Mouse (Mus musculus) lung, postnatal 25 days (tissue): ENCODE data around the gene Cdc40.

Source experiments
- DNase-seq: peaks from one replicate; pipeline ENCODE4 v3.0.0; 2022; ENCODE audit warnings: low spot score

The Cdc40 gene

DNA sequence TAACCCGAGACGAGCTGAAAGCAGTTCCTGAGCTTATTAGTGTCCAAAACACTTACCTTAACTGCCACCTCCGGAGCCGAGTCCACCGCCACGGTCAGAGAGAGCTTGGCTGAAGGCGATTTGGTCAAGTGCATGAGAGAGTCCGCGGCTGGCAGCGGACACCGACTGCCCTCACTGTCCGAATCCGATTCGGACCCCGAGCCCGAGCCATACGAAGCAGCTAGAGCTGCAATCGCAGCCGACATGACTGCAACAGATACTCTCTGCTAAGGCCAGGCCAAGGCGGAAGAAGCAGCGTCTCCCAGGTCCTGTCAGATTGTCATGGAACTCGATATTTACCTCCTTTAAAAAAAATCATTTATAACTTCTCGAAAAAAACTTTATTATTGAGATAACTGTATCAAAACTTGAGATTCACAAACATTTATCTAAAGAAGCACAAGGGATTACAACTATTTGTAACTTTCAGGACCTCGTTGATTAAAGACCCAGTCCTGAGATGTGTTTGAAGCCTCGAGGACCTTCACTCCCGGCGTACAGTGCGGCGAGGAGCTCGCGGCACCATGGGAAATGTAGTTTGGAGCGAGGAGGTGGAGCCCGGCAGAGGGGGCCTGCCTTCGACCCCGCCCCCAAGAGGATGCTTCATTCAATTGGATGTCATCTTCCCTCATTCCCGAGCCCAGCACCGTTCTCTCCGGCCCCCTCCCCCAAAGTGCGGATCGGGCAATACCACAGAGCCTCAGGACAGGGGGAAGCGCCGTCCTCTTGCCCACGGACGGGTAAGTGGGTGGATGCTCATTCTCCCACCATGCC, at the start of gene Cdc40, which contains the start of gene Wasf1:
Gene Cdc40 (minus strand): TSS at position 481 of the 813 bp plus-strand sequence.
Gene Wasf1 (plus strand): TSS at position 645 of the 813 bp plus-strand sequence.
- peak; percentile 95 for DNase-seq

- no peak for DNase-seq
Measured at GRCm38 (mm10) chr10:40919464-40919863, 36.4 kb upstream of the Cdc40 start.

GRCm38 (mm10) chr10:40918669-40919440, 35.7 kb upstream of the Cdc40 start:
- no peak for DNase-seq

DNA sequence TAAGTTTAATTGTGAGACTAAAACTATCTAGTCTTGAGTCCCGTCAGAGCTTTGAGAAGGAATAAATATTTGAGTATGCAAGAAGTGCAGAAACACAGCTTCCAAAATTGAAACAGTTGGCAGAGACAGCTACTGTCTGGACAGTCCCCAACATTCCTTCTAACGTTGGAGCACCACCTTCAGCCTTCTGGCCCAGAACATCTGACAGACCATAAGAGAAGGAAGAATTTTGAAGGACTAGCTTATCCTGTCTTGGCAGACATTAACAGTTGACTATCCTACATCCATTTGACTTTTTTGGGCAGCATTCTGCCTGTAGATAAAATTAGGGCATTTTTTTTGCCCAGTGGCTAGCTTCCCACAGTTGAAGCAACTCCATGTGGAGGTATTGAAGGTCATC, 32.1 kb upstream of the Cdc40 start:
- DNase-seq: no peak

GRCm38 (mm10) chr10:40910811-40911210, 27.7 kb upstream of the Cdc40 start:
- no peak for DNase-seq

DNA sequence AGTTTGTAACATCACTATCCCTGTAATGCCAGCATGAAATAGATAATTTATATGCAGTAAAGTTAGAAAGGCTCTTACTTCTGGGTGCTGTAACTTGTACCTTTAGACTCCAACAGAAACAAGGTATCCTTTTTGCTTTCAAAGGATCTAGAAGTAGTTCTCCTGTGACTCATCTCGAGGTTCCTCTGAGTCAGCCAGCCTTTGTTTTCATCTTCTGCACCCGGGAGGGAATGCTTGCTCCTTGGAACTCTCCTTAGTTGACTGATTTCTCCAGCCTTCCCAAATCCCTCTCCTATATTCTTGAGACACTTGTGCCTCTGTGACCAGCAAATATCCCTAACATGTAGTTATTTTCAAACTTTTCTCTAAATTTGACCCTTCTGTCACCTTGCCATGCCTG, 25.5 kb upstream of the Cdc40 start:
- DNase-seq: no peak

- DNase-seq: no peak
Measured at GRCm38 (mm10) chr10:40906802-40907201, 23.7 kb upstream of the Cdc40 start.

GRCm38 (mm10) chr10:40906131-40906530, 23.0 kb upstream of the Cdc40 start:
- no peak for DNase-seq

- no peak for DNase-seq
Measured at GRCm38 (mm10) chr10:40901786-40902185, 18.7 kb upstream of the Cdc40 start.

DNA sequence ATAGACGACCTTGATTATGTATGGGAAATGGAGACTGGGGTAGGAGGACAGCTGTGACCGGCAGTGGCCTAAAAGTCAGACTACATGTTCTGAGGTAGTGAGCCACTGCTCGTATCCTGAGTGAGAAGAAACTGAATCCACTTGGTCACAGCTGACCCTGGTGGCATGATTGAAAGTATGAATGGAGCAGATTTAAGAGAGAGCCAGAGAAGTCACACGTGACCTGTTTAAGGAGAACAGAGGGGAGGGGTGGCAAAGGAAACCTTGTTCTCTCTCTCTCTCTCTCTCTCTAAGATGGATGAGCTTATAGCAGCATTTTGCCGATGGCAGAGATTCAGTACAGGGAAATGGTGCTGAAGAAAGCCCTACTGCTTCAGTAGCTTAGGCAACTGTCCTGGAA, 13.5 kb upstream of the Cdc40 start:
- DNase-seq: no peak

DNA sequence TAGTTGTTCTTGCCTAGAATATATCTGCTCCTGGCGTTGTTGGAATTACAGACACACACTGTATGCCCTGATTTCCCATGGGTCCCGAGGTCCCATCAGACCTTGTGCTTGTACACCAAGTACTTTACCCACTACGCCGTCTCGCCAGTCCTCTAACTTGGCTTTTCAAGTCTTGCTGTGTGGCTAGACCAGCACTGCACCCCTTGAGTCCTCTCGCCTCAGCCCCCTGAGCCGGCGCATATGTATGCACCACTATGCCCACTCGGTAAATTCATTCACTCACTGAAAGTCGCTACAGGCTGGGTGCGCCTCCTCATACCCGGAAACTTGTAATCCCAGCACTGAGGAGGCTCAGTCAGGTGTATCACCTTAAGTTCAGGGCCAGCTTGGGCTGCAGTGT, 12.7 kb upstream of the Cdc40 start:
- no peak for DNase-seq

DNA sequence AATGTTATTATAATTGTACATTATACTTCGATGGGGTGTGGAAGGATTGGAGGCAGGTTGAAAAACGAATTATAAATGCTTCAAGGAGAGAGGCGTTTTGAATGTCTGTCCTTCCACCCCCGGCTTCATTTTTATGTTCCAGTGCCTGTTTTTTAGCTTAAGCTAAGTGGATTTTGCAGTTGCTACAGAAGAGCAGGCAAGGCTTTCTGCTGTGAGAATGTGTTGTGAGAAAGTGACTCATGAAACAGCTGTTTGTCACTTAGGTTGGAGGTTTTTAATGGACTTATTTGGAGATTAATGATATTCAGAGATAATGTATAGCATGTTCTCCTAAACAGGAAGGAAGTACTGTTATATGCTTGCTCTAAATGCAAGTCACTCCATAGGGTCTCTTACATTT, 6.0 kb upstream of the Cdc40 start:
- no peak for DNase-seq

DNA sequence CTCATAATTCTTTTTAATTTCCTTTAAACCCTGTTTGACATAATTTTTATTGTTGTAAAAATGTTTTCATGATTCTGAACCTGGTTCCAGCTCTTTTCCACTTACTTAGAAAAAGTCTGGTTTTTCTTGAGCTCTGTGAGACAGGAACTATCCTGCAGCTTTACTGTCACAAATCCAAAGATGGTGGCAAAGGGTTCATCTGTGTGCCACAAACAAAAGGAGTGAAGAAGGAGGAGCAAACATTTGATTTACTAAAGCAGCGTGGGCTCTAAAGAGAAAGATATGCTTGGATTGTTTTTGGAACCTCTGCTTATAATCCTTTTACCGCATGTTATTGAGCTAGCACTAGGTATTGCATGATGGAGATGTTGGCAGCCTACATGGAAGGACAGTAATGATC, 4.2 kb upstream of the Cdc40 start:
- no peak for DNase-seq

- DNase-seq: no peak
Measured at GRCm38 (mm10) chr10:40885432-40885831, 2.3 kb upstream of the Cdc40 start.

- DNase-seq: no peak
Measured at GRCm38 (mm10) chr10:40884279-40884806, 1.2 kb upstream of the Cdc40 start.

DNA sequence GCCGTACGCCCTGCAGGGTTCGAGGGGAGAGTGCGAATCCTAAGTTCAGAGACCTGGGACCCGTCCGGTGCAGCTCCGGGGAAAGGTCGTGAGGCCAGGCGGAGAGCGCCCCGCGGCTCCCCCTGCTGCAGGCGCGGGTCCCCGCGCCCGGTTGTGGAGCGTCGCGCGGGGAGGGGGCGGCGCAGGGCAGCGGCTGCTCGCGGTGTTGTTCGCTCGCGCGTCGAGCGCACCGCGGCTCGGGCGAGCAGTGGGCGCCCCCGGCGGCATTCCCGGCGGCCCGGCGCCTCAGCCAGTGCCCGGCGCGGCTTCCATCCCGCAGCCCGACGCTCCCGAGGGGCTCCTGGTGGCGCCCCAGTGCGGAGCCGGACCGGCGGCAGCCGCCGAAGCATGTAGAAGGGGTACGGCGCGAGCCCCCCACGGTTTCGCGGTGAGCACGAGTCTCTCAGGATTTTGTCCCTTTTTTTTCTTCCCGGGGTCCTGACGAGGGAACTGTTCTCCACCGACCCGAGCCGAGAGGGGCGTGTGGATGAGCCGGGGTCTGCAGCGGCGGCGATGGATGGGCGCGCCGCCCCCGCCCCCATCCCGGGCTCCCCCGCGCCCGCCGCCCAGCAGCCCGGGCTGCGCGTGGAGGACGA, 650 bp upstream of the Cdc40 start:
- DNase-seq: no peak

- DNase-seq: no peak
Measured at GRCm38 (mm10) chr10:40882333-40882732, 778 bp downstream of the Cdc40 start.

DNA sequence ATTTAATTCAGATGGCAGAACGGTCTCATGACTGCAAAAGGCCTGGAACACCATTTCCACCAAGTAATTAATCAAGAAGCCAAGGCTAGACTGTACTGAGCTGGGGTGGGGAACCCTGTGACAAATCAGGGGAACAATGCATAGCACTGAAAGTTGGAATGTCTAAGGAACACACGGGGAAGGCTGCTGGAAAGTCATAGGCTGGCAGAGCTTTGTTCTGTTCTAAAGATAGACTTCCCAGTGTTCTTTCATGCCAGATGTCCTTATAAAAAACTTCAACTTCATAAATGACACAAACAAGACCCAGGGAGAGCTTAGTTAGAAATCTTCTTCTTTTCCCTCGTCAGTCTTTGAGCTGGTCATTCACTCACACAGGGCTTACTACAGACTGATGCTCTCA, 1.9 kb downstream of the Cdc40 start:
- DNase-seq: no peak

DNA sequence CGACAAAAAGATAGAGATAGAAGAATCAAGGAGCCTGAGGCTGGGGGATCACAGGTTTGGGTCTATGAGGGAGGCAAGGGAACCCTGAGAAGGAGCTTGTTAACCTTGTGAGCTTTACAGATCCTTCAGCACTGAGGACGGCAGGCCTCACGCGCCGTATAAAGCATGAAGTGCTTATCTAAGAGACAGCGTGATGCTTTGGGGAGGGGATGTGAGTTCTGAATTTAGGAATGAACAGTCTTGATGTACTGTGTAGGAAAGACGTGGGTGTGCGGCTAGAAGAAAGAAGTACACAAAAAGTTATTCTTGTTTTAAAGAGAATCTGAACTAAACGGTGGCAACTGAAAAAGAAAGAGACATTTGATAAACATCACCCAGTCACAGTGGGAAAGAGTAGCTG, 3.1 kb downstream of the Cdc40 start:
- DNase-seq: no peak

- no peak for DNase-seq
Measured at GRCm38 (mm10) chr10:40878246-40878645, 4.9 kb downstream of the Cdc40 start.

GRCm38 (mm10) chr10:40872052-40872451, 11.1 kb downstream of the Cdc40 start:
- DNase-seq: no peak

GRCm38 (mm10) chr10:40871301-40871700, 11.8 kb downstream of the Cdc40 start:
- peak; percentile 44 for DNase-seq

GRCm38 (mm10) chr10:40868081-40868480, 15.0 kb downstream of the Cdc40 start:
- no peak for DNase-seq
